Mouse (Mus musculus): Measurements from ENCODE around the gene Gm10272.

- no peak for TF ChIP-seq CTCF (IDR thresholded peaks at IDR 0.05; ENCODE audit: insufficient read depth, low read depth, low read length)
- TF ChIP-seq POLR2A (IDR thresholded peaks at IDR 0.05; ENCODE audit: insufficient read depth, low read depth, low read length): no peak
Measured at GRCm38 (mm10) chr10:77697133-77697532, 9.3 kb upstream of the Gm10272 start, which contains the start of gene Gm9508.
